Mouse (Mus musculus) ovary, postnatal 10 days (tissue): ENCODE data around the gene Sirt6.
"Not testable (repeated sequence)": the region's sequence is repeated elsewhere in the genome, so short reads cannot be mapped to it uniquely, and the experiment has no call there.

ENCODE experiments used
- DNase-seq: peaks from one replicate; pipeline ENCODE4 v3.0.0; 2022; ENCODE audit warnings: low spot score

Sirt6 gene

GRCm38 (mm10) chr10:81626994-81627835, at the start of gene Sirt6:
TSS of gene Sirt6 (minus strand) at chr10:81627797.
- peak; percentile 84 for DNase-seq

DNA sequence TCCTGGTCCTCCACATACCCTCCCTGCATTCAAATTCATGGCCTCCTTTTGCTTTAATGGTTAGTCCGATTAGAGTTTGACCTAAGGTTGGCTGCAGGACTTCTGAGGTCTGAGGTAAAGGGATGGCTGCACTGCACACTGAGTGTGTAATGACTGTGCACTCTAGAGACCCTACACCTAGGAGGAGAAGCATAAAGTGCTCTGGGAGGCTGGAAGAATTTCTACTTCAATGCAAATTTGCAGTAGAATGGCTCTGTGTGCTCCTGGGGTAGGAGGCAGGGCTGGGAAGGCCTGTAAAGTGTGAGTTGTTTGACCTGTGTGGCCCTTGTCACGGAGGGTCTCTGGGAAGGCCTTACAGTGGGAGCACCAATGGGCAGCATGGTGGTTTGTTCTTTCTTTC, 28.6 kb upstream of the Sirt6 start:
- DNase-seq = no peak

- DNase-seq = no peak
Observed at GRCm38 (mm10) chr10:81655178-81655577, 27.6 kb upstream of the Sirt6 start.

- peak; percentile 60 for DNase-seq
Observed at GRCm38 (mm10) chr10:81648803-81649775, 21.5 kb upstream of the Sirt6 start, which contains the start of gene Gm10778. TSS of gene Gm10778 (plus strand) at chr10:81649059.

DNA sequence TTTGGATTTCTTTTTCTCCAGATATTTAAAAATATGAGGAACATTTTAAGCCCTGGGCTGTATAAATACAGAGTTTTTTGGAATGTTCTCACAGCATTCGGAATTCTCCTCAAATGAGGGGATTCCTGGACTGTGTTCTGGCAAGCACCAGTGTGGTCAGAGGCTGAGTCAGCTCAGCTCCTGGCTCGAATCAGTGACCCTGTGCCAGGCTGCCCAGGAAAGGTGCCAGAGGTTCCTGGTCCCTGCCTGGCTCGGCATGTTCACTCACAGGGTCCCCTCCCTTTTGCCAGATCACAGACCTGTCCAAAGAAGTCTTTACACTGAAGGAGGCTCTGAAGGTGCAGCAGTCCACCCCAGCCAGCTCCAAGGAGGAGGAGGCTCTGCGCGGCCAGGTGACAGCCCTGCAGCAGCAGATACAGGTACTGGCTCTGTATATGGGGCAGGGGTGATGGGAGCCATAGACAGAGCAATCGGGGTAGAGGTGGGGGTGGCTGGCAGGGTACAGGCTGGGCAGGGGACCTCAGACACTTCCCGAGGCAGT, 18.5 kb upstream of the Sirt6 start:
- no peak for DNase-seq

DNA sequence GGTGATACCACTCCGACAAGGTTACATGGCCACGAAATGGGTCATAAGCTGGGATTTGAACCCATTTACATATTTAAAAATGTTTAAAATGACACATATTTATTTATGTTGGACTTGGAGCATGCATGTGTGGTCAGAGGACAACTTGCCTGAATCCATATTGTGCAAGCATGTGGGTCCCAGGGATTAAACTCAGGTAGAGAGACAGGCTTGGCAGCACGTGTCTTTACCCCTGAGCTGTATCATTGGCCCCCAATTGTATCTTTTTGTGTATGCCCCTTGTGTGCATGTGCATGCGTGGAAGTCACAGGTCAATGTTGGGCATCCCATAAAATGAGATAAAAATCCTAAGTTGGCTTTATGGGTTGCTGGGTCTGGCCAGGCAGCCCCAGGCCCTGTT, 17.8 kb upstream of the Sirt6 start:
- no peak for DNase-seq

DNA sequence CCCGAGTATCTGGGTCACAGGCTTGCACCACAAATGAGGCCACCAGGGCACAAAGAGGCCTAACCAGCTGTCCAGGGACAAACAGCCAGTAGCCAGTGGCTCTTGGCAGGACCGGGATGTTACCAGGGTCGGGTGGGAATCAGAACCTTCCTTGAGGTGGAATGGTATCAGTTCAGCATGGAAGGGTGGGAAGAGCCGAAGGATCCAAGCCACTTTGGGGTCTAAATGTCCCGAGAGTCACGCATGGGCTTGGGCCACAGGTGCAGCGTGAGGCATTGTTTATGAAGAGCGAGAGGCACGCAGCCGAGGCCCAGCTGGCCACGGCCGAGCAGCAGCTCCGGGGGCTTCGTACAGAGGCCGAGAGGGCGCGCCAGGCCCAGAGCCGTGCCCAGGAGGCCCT, 17.1 kb upstream of the Sirt6 start:
- no peak for DNase-seq

GRCm38 (mm10) chr10:81644162-81644561, 16.6 kb upstream of the Sirt6 start:
- DNase-seq = no peak

- DNase-seq = peak; percentile 94
Observed at GRCm38 (mm10) chr10:81643449-81644055, 16.0 kb upstream of the Sirt6 start.

GRCm38 (mm10) chr10:81642648-81643448, 15.3 kb upstream of the Sirt6 start:
- DNase-seq = no peak

DNA sequence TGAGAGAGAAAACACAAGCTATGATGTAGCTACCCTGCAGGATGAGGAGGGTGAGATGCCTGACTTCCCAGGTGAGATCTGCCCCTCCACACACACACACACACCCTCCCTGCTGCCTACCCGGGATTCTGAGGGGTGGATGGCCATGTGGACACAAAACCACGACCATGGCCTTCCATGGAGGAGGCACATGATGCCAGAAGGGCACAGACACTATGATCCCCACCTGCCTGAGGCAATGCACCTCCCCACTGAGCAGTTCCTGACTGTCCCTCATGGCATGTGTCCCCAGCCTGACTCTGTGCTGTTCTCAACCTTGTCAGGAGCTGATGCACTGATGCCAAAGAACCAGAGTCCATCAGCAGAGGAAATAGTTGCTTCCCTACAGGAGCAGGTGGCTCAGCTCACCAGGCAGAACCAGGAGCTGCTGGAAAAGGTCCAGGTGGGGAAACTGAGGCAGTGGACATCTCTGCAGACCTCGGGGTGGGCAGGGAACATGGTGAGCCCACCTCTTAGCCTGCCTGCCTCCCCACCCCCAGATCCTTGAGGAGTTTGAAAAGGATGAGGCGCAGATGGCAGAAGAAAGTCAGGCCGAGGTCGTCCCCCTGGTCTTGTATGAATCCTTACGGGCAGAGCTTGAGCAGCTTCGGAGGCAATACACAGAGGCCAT, 14.5 kb upstream of the Sirt6 start:
- no peak for DNase-seq

DNA sequence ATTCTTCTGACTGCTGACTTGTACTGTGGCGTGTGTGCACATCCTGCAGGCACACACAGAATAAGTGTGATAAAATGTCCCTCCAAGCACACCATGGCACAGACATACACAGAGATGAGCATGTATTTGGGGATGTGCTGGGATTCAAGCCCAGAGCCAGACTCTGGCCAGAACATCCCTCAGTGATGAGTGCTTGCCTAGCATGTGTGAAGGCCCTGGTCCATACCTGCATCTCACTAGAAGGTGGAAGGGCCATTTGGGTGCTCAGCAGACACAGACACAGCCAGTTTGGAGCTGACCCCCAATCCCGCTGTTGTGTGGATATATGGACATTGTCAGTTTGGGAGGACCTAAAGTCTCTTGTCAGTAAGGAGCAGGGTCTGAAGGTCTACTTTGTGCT, 14.0 kb upstream of the Sirt6 start:
- DNase-seq = no peak

DNA sequence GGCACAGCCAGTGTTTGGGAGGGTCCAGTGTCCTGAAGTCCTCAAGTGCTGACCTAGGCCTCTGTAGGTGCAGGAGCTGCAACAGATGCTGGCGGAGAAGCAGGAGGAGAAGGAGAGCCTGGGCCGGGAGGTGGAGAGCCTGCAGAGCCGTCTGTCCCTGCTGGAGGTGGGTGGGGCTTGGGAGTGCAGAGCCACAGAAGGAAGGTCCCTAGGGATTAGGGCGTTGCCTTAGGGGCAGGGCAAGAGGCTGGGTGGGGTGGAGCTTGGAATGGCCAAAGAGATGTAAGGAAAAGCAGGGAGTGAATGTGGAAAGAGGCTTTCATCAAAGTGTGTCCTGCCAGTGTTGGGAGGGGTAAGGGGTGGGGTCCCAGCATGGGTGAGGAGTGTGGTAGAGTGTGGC, 13.2 kb upstream of the Sirt6 start:
- DNase-seq = not testable (repeated sequence)

- no peak for DNase-seq
Observed at GRCm38 (mm10) chr10:81638101-81638500, 10.5 kb upstream of the Sirt6 start.

DNA sequence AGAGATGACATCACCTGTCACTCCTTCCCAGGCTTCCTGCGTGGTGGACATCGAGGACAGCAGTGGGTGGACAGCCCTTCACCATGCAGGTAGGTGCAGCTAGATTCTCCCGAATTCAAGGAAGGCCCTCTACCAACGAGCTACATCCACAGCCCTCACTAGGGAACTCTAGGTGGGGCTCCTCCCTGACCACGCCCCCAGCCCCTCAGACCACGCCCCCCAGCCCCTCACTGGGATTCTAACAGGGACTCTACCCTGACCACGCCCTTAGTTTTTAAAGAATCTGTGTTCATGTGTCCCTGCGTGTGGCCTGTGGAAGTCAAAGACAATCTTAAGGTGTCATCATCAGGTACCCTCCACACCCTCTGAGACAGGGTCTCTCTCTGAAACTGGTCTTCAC, 8.7 kb upstream of the Sirt6 start:
- no peak for DNase-seq

DNA sequence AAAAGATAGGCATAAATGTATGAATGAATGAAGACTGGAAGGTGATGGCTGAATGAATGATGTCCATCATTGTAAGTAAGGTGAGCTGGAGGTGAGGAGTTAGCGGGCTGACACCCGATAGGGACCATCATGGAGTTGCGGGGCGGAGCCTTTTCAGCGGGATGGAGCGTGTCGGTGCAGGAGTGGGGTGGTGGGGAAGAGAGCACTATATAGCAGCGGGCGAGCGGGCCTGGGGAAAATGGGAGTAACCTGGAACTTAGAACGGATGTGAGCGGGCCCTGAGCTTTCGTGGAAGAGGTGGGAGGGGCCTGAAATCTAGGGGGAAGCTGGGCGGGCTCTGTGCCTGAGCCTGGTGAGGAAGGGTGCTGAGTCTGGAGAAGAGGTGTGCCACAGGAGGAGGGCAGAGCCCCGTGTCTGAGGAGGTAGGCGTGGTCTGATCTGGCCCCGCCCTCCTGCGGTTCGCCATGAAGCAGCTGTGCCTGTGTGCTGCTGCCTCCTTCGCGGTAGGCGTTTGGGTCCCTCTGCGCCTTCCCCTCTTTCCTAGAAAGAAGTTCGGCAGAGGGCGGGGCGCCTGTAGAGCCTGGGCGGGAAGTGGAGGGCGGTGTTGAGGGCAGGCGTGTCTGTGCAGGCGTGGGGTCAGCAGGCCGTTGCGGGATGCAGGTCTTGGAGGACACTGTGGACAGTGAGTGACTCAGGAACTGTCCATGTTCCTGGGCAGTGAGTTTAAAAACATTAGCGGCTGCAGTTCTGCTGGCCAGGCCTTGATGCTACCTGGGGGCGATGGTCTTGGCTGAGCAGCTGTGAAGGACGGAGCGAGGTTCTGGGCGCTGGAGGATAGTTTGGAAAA, 5.9 kb upstream of the Sirt6 start:
- peak; percentile 44 for DNase-seq

GRCm38 (mm10) chr10:81628390-81628789, 793 bp upstream of the Sirt6 start, which contains the start of gene Ankrd24:
TSS of gene Ankrd24 (plus strand) at chr10:81628540.
- no peak for DNase-seq

GRCm38 (mm10) chr10:81627836-81628220, 231 bp upstream of the Sirt6 start:
- no peak for DNase-seq

- DNase-seq = no peak
Observed at GRCm38 (mm10) chr10:81626101-81626993, 1.2 kb downstream of the Sirt6 start.
